ENCODE assay signal across 24 mouse cellular contexts in genomic region chr5:132759751-132760150, GRCm38 (mm10).
"Had no signal": no experiment of that assay in that cellular context is flagged by ENCODE, and none has a peak within 500 bp of the region (broad histone marks: within the 10 kb centered on the region; RNA-seq: fewer than 3 reads in every experiment).

No protein-coding gene starts in this region.

- H3K27ac ChIP-seq: heart, adult 2 months; heart, embryonic 10.5 days; hindbrain, embryonic 10.5 days; hindbrain, embryonic 12.5 days; hindbrain, embryonic 14.5 days; intestine, embryonic 15.5 days; kidney, embryonic 15.5 days; kidney, postnatal 0 days; limb, embryonic 13.5 days; limb, embryonic 15.5 days; liver, embryonic 12.5 days; liver, embryonic 14.5 days had no signal

- H3K27me3 ChIP-seq: hindbrain, embryonic 12.5 days; intestine, embryonic 15.5 days; kidney, embryonic 15.5 days; limb, embryonic 13.5 days; limb, embryonic 15.5 days; liver, embryonic 12.5 days had no signal

- H3K4me3 ChIP-seq: heart, adult 2 months; heart, embryonic 10.5 days; heart, embryonic 12.5 days; hindbrain, embryonic 10.5 days; hindbrain, embryonic 12.5 days; intestine, embryonic 15.5 days; kidney, embryonic 15.5 days; limb, embryonic 13.5 days; limb, embryonic 15.5 days; liver, embryonic 12.5 days had no signal

- H3K9ac ChIP-seq: heart, embryonic 12.5 days; hindbrain, embryonic 12.5 days; hindbrain, embryonic 14.5 days; intestine, embryonic 15.5 days; kidney, embryonic 15.5 days; limb, embryonic 13.5 days; limb, embryonic 15.5 days; liver, embryonic 12.5 days; liver, embryonic 14.5 days had no signal

- H3K36me3 ChIP-seq: heart, embryonic 10.5 days; heart, embryonic 12.5 days; hindbrain, embryonic 10.5 days; hindbrain, embryonic 12.5 days; intestine, embryonic 15.5 days; kidney, embryonic 15.5 days; limb, embryonic 13.5 days; limb, embryonic 15.5 days; liver, embryonic 12.5 days had no signal

- DNase-seq: gastrocnemius, postnatal 14 days; gastrocnemius, postnatal 36 days; heart, adult 2 months; kidney, adult 18-20 months; kidney, adult 9 months; kidney, postnatal 14 days; layer of hippocampus, adult 9-11 months; layer of hippocampus, postnatal 36 days; left cerebral cortex, postnatal 4 days had no signal

- H3K9me3 ChIP-seq: heart, embryonic 10.5 days; heart, embryonic 12.5 days; hindbrain, embryonic 10.5 days; hindbrain, embryonic 12.5 days; intestine, embryonic 15.5 days; kidney, embryonic 15.5 days; limb, embryonic 13.5 days; limb, embryonic 15.5 days; liver, embryonic 12.5 days had no signal

- H3K4me2 ChIP-seq: heart, embryonic 12.5 days; hindbrain, embryonic 12.5 days; hindbrain, embryonic 14.5 days; intestine, embryonic 15.5 days; kidney, embryonic 15.5 days; limb, embryonic 13.5 days; limb, embryonic 15.5 days; liver, embryonic 12.5 days had no signal

- ATAC-seq: hindbrain, embryonic 16.5 days; inflammation-experienced regulatory T-cells, adult 6 months; intestine, embryonic 15.5 days; intestine, postnatal 0 days; liver, embryonic 12.5 days had no signal

- H3K4me1 ChIP-seq: heart, embryonic 12.5 days; intestine, embryonic 15.5 days; limb, embryonic 15.5 days; liver, embryonic 12.5 days had no signal
